Mouse (Mus musculus) retina, embryonic 14.5 days (tissue): Measurements from ENCODE around the gene Ptpro.

Experiments
- DNase-seq: peaks from one replicate; pipeline ENCODE4 v3.0.0-alpha.2; 2015; ENCODE audit warnings: low spot score

The Ptpro gene

GRCm38 (mm10) chr6:137294973-137295820 lies 43.1 kb downstream of the Ptpro start:
- DNase-seq = no peak

- DNase-seq = no peak
These were observed 50.4 kb downstream of the Ptpro start for GRCm38 (mm10) chr6:137302561-137302960.

- DNase-seq = no peak
These were observed 51.7 kb downstream of the Ptpro start for GRCm38 (mm10) chr6:137303824-137304223.

- no peak for DNase-seq
These were observed 63.1 kb downstream of the Ptpro start for GRCm38 (mm10) chr6:137315265-137315664.

DNA sequence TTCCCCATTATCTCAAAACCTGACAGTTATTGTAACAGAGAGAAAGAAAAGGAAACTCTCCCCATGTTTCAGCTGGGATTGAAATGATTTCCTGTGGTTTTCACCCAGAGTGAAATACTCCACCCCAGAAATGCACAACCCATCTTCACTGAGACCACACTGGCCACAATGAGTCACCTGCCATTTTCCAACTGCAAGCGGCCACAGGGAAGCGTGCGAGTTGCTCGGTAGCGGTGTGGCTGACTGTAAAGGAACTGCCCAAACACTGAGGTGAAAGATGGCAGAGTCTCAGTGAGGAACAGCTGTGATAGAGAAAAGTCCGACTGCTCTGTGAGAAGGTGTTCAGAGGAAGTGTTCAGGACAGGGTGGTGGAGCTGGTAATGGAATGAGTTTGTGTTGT lies 64.2 kb downstream of the Ptpro start:
- DNase-seq = no peak

- DNase-seq = no peak
These were observed 65.4 kb downstream of the Ptpro start for GRCm38 (mm10) chr6:137317509-137317908.

DNA sequence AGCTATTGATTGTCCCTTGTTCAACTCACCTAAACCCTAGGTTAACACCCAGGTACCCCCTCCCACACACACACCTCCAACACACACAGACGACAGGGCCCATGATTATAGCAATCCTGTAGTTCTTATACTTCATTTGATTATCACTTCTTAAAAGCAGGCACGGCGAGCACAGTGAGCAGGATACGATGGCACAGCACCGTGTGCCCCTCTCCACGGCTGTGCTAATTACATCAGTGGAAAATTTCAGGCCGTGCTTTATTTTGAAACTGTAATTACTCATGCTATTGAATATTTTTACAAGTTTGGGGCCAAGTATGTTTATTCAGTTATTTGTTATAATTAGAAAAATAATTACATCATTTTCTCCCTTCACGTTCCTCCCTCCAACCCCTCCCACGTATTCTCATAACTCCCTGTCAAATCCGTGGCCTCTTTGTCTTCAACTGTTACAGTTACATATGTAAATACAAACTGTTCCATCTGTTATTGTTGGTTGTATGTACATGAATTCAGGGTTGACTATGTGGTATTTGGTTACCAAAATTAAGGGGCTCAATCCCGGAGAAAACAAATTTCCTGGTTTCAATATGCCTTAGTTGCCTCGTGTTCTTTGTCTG lies 66.2 kb downstream of the Ptpro start:
- DNase-seq = no peak

GRCm38 (mm10) chr6:137319658-137320057 lies 67.5 kb downstream of the Ptpro start:
- no peak for DNase-seq

- DNase-seq = no peak
These were observed 75.6 kb downstream of the Ptpro start for GRCm38 (mm10) chr6:137327718-137328117.

GRCm38 (mm10) chr6:137328228-137328627 lies 76.1 kb downstream of the Ptpro start:
- DNase-seq = no peak

DNA sequence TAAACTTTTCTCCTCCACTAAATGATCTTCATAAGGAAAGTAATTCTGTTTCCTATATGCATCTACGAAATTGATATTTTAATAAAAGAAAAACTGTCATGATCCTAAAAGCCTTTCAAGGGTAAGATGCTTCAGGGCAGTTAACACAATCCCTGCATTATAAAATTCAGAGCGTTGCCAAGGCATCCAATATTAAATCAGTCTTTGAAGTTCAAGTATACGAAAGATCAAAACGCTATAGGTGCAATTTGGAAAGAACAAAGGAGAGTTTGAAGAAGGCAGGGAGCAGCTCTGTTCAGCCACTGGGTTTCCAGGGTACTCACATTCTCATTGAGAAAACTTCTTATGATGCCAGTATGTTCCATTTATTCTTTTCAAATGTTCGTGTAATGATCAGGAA lies 78.7 kb downstream of the Ptpro start:
- no peak for DNase-seq

DNA sequence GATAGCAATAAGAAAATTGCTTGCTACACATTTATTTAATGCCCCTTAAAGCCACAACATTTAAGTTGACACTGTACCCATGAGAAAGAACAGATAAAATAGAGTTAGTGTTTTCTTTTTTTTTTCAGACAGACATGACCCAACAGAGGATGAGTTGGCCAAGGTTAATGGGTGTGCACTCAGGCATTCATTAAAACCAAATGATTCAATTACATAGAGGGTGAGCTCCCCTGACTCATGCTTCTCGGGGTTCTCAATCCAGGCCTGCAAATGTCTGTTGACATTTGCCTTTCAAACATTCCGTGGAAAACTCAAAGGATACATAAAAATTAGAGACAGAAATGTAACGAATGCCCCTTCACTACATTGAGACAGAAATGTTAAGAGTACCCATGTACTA lies 79.7 kb downstream of the Ptpro start:
- DNase-seq = no peak

- no peak for DNase-seq
These were observed 87.0 kb downstream of the Ptpro start for GRCm38 (mm10) chr6:137339071-137339470.

GRCm38 (mm10) chr6:137343688-137344441 lies 91.7 kb downstream of the Ptpro start:
- DNase-seq = no peak

DNA sequence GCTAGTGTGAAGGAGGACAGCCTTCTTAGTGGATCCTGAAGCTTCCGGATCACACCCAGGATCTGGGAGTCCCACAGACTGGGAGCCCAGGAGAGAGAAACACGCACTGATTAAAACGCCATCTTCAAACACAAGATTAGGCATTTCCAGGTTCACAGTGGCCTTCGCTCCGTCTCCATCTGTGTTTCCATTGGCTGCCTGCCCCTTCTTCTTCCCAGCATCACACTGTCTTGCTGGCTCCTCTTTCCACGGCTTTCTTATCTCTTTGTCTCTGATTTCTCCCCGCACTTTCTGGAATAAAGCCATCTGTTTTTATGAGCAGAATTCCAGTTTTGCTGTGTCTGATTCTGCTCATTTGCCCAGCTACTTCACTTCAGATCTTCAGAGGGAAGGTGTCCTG lies 108.0 kb downstream of the Ptpro start:
- DNase-seq = no peak

GRCm38 (mm10) chr6:137362216-137362615 lies 110.1 kb downstream of the Ptpro start:
- DNase-seq = no peak

DNA sequence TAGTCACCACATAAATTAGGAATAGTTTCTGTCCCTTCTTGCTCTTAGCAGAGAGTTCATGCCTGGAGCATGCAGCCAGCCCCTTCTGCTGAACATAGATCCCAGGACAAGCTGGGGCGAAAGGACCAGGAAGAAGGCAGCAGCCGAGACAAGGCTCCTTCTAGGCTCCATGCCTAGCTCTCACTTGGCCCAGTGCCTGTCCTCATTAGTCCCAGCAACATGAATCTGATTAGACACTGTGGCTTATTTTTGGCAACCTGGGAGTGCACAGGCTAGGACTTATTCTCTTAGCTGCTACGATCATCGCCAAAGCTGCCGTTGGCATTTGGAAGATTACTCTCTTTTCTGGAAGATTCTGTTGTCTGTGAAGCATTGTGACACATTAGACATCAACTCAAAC lies 112.6 kb downstream of the Ptpro start:
- DNase-seq = peak; percentile 56

DNA sequence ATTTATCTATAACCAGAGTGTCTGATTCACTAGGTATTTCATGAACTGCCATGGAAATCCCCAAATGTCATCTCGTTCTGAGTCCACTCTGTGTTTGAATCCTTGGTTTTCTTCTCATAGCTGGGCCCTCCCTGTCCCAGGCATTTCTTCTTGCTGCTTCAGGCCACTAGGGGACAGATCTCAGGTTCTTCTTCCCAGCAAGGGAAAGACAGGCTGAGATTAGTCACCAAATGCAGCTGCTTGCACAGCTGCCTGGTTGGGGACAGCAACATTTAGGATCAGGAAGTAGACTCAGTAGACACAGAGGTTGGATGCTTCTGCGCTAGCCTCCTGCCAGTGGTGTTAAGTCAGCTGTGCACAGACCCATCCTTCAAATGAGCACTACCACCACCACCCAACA lies 113.5 kb downstream of the Ptpro start:
- peak; percentile 21 for DNase-seq

DNA sequence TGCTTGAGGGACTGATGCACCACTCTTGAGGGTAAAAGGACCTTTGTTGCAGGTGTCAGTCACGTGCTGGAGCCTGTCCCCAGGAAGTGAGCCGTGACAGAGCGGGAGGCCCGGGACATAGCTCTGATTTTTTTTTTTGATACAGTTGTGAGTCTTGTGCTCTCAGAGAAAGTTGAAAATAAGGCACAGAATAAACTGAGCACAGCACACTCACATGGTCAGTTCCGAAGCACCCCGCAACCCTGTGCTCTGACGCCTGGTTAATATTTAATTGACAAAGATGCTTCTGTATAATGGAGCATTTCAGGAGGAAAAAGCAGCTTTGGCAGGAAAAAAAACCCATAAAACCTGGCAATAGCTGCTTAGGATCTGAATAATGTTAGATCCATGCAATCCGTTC lies 118.6 kb downstream of the Ptpro start:
- no peak for DNase-seq

DNA sequence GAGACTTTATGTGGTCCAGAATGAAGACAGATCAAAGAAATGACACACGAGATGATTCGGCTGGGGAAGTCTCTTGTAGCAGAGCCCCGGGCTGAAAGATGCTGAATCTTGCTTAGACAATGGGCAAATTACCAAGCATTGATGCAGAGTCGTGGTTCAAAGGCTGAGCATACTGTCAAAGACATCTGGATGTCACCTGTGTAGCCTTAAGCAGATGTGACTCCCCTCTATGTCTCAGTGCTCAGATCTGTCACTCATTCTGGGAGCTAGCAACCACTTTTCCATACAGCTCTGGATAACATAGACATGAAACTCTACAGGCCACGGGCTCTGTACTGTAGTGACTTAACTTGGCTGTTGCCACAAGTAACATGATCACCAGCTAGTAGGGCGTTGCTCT lies 119.3 kb downstream of the Ptpro start:
- DNase-seq = no peak

- DNase-seq = no peak
These were observed 121.8 kb downstream of the Ptpro start for GRCm38 (mm10) chr6:137373920-137374319.

DNA sequence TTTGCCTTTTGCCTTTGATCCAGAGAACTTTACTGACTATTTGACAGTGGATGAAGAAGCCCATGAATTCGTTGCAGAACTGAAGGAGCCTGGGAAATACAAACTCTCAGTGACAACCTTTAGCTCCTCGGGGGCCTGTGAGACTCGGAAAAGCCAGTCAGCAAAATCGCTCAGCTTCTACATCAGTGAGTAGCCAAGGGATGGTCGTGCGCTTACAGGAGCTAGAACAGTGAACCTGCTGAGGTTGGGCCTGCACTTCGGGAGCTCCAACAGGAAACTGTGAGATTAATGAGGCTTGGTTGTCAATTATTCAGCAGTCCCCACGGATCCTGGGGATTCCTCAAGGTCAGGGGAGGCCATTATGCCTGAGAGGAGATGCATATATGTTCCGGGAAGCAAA lies 130.4 kb downstream of the Ptpro start:
- peak; percentile 70 for DNase-seq

- no peak for DNase-seq
These were observed 134.2 kb downstream of the Ptpro start for GRCm38 (mm10) chr6:137386344-137386743.
